Mouse (Mus musculus) spleen, adult 2 months (tissue): ENCODE measurements around the gene Coa3.

Source experiments
- CTCF ChIP-seq: fragments of 200-500 bp; IDR thresholded peaks from 2 replicates; pipeline ENCODE4 v1.5.1; 2011; ENCODE audit warnings: mild to moderate bottlenecking, inconsistent platforms; ENCODE audit not compliant: insufficient read depth, insufficient read length, insufficient replicate concordance; ENCODE audit errors: extremely low read depth
- POLR2A ChIP-seq: fragments of 200-500 bp; IDR thresholded peaks from 2 replicates; pipeline ENCODE4 v1.6.1; 2011; ENCODE audit warnings: low read depth, low read length, inconsistent platforms

DNA sequence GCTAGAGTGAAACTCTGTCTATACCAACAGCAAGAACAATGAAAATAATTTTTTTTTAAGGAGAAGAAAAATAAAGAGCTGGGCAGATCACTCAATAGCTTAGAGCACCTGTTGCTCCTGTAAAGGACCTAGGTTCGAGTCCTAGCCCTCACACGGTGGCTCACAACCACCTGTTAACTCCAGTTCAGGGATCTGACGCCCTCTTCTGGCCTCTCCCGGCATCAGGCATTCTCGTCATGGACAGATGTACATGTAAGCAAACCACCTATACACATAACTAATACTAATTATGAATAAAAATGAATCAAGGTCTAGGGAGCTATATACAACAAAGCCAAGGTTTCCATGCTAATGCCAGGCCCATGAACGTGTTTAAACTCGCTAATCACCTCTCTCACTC is 22.0 kb upstream of the Coa3 start:
- TF ChIP-seq POLR2A = no peak
- TF ChIP-seq CTCF = no peak
